Mouse (Mus musculus): ENCODE measurements around the gene Osbpl3. TPM values are rescaled to one million over a fixed set of nuclear protein-coding genes. Genes with fewer than 3 reads are reported as not detected.

Gene Osbpl3
- polyA plus RNA-seq, 1 experiment from 2014 or later: 6.2 TPM

GRCm38 (mm10) chr6:50418951-50419350 is 37.0 kb downstream of the Osbpl3 start:
- no peak overlapping the region for H3K4me2 ChIP-seq
- no peaks in the 10 kb centered on the region for H3K36me3 ChIP-seq (replicated peaks)
- H3K4me3 ChIP-seq: no peak overlapping the region
- WGBS: 72% methylated on average over 4 of the region's 4 CpGs
- H3K9ac ChIP-seq: no peak overlapping the region
- H3K4me1 ChIP-seq: no peaks in the 10 kb centered on the region
- no peaks in the 10 kb centered on the region for H3K27me3 ChIP-seq (replicated peaks)
- H3K27ac ChIP-seq: no peak overlapping the region
- ATAC-seq (replicated peaks): no peak
- no peaks in the 10 kb centered on the region for H3K9me3 ChIP-seq

DNA sequence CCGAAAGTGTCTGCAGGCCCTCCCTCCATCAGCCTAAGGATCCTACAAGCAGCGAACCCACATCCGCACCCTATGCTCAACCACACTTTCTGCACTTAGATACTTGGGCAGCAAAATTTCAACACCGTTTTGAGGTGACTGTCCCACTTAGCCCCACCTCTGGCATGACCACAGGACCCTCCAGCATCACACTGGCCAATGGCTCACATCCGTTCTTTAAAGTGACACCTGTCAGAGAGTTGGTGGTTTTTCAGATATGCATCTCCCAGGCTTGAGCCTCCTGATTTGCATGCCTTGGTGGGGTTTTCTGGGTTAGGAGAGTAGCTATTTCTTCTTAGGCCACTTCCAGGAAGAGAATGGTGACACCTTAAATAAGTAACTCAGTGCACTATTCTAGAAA is 39.1 kb downstream of the Osbpl3 start:
- no peak overlapping the region for H3K27ac ChIP-seq
- no peak overlapping the region for H3K4me2 ChIP-seq
- no peak overlapping the region for H3K9ac ChIP-seq
- no peaks in the 10 kb centered on the region for H3K36me3 ChIP-seq (replicated peaks)
- H3K4me1 ChIP-seq: 0 out of 2 replicates have a peak, but pooled peaks cover 6% of the 10 kb centered on the region
- H3K4me3 ChIP-seq: no peak overlapping the region
- no peaks in the 10 kb centered on the region for H3K27me3 ChIP-seq (replicated peaks)
- no peaks in the 10 kb centered on the region for H3K9me3 ChIP-seq
- no peak for ATAC-seq (replicated peaks)
- WGBS: 96% methylated on average over 5 of the region's 5 CpGs

- Histone ChIP-seq H3K27me3 (replicated peaks) (no peaks in the 10 kb centered on the region), H3K27ac (no peak overlapping the region), H3K4me3 (no peak overlapping the region), H3K9me3 (no peaks in the 10 kb centered on the region), H3K4me1 (0 out of 2 replicates have a peak, but pooled peaks cover 6% of the 10 kb centered on the region), H3K4me2 (no peak overlapping the region), H3K9ac (no peak overlapping the region), H3K36me3 (replicated peaks) (no peaks in the 10 kb centered on the region)
- 78% methylated on average over 6 of the region's 6 CpGs for WGBS
- no peak for ATAC-seq (replicated peaks)
These were observed 40.6 kb downstream of the Osbpl3 start for GRCm38 (mm10) chr6:50415431-50415830.

DNA sequence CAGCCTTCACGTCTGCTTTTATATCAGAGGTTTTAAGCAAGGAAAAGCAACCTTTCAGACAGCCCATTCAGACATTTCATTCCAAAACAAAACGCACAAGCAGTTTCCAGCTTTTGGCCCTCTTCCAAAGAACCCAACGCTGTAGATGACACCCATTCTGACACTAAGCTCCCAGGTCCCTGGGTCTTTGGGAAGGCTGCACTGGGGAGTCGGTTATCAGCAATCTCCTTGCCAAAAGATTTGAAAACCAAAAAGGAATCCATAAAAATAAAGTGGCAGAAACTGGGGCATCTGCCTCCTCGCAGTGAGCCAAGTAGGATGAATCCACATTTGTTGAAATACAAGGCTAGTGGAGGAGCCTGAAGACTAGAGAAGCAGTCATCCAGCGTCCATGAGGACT is 41.5 kb downstream of the Osbpl3 start:
- Histone ChIP-seq H3K4me2 (no peak overlapping the region), H3K27me3 (replicated peaks) (no peaks in the 10 kb centered on the region), H3K4me1 (0 out of 2 replicates have a peak, but pooled peaks cover 6% of the 10 kb centered on the region), H3K9me3 (no peaks in the 10 kb centered on the region), H3K9ac (no peak overlapping the region), H3K4me3 (no peak overlapping the region), H3K36me3 (replicated peaks) (no peaks in the 10 kb centered on the region), H3K27ac (no peak overlapping the region)
- ATAC-seq (replicated peaks): no peak
- WGBS: 54% methylated on average over 6 of the region's 6 CpGs

- no peak overlapping the region for H3K9ac ChIP-seq
- WGBS: 78% methylated on average over 1 of the region's 1 CpGs
- H3K9me3 ChIP-seq: no peaks in the 10 kb centered on the region
- H3K36me3 ChIP-seq (replicated peaks): no peaks in the 10 kb centered on the region
- H3K27me3 ChIP-seq (replicated peaks): no peaks in the 10 kb centered on the region
- H3K27ac ChIP-seq: no peak overlapping the region
- H3K4me1 ChIP-seq: 0 out of 2 replicates have a peak, but pooled peaks cover 6% of the 10 kb centered on the region
- no peak overlapping the region for H3K4me2 ChIP-seq
- no peak overlapping the region for H3K4me3 ChIP-seq
- ATAC-seq (replicated peaks): no peak
These were observed 42.6 kb downstream of the Osbpl3 start for GRCm38 (mm10) chr6:50413381-50413780.

- H3K9ac ChIP-seq: no peak overlapping the region
- ATAC-seq (replicated peaks): peak; percentile 70
- H3K4me1 ChIP-seq: peaks cover 6% of the 10 kb centered on the region; the same call in 1 of the 2 replicates
- H3K27ac ChIP-seq: 0 out of 2 replicates have a peak overlapping the region, but pooled peaks have one; percentile 17
- no peak overlapping the region for H3K4me2 ChIP-seq
- no peaks in the 10 kb centered on the region for H3K27me3 ChIP-seq (replicated peaks)
- H3K9me3 ChIP-seq: no peaks in the 10 kb centered on the region
- 17% methylated on average over 4 of the region's 4 CpGs for WGBS
- H3K36me3 ChIP-seq (replicated peaks): no peaks in the 10 kb centered on the region
- no peak overlapping the region for H3K4me3 ChIP-seq
These were observed 43.8 kb downstream of the Osbpl3 start for GRCm38 (mm10) chr6:50412174-50412573.

- ATAC-seq (replicated peaks): no peak
- WGBS: 54% methylated on average over 11 of the region's 11 CpGs
- Histone ChIP-seq H3K36me3 (replicated peaks) (no peaks in the 10 kb centered on the region), H3K4me3 (no peak overlapping the region), H3K4me2 (no peak overlapping the region), H3K9me3 (no peaks in the 10 kb centered on the region), H3K9ac (no peak overlapping the region), H3K27me3 (replicated peaks) (no peaks in the 10 kb centered on the region), H3K27ac (no peak overlapping the region), H3K4me1 (no peaks in the 10 kb centered on the region; the same call in 1 of the 2 replicates)
These were observed 51.3 kb downstream of the Osbpl3 start for GRCm38 (mm10) chr6:50404698-50405097.

DNA sequence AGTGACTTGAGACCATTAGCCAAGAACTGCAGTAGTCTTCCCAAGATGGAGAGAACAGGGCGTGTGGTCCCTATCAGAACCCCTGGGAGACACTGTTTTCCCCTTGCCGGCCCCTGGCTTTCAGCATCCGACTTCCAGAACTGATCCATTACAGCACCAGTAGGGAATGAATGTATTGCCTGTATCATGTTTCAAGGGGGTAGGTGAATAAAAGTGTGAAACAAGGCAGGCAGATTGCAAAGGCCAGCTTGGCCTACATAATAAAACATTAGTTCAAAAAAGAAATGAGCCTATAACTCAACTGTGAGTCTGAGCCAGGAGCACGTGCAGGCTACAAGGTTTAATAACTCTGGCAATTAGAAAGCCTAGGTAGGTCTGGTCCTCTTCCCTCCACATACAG is 52.5 kb downstream of the Osbpl3 start:
- Histone ChIP-seq H3K27ac (no peak overlapping the region), H3K9ac (no peak overlapping the region), H3K36me3 (replicated peaks) (no peaks in the 10 kb centered on the region), H3K4me3 (no peak overlapping the region), H3K9me3 (no peaks in the 10 kb centered on the region), H3K27me3 (replicated peaks) (no peaks in the 10 kb centered on the region), H3K4me2 (no peak overlapping the region), H3K4me1 (no peaks in the 10 kb centered on the region; the same call in 1 of the 2 replicates)
- 93% methylated on average over 4 of the region's 4 CpGs for WGBS
- no peak for ATAC-seq (replicated peaks)

DNA sequence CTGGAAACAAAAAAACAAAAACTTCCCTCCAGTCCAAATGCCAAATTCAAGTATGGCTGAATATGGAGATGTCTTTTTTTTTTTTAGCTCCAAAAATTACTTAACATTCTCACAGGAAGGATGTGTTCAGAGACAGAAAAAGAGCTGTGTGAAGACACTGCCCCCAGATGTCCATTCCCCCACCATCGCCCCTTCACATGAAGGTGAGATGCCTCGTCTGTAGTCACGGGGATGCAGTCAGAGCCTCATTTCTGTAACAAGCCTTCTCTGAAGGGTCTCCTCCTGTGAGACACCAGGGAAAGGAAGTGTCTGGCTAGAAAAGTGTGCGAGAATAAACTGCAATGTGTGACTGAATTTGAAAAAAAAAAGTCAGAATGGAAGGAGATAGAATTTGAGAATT is 53.1 kb downstream of the Osbpl3 start:
- Histone ChIP-seq H3K4me1 (no peaks in the 10 kb centered on the region; the same call in 1 of the 2 replicates), H3K4me2 (no peak overlapping the region), H3K9ac (no peak overlapping the region), H3K36me3 (replicated peaks) (no peaks in the 10 kb centered on the region), H3K9me3 (no peaks in the 10 kb centered on the region), H3K4me3 (no peak overlapping the region), H3K27ac (no peak overlapping the region), H3K27me3 (replicated peaks) (no peaks in the 10 kb centered on the region)
- WGBS: 90% methylated on average over 4 of the region's 4 CpGs
- ATAC-seq (replicated peaks): no peak

- no peak for ATAC-seq (replicated peaks)
- H3K9ac ChIP-seq: no peak overlapping the region
- no peak overlapping the region for H3K4me2 ChIP-seq
- H3K4me3 ChIP-seq: no peak overlapping the region
- H3K9me3 ChIP-seq: no peaks in the 10 kb centered on the region
- 81% methylated on average over 6 of the region's 6 CpGs for WGBS
- H3K27me3 ChIP-seq (replicated peaks): no peaks in the 10 kb centered on the region
- H3K4me1 ChIP-seq: no peaks in the 10 kb centered on the region
- no peak overlapping the region for H3K27ac ChIP-seq
- no peaks in the 10 kb centered on the region for H3K36me3 ChIP-seq (replicated peaks)
These were observed 55.8 kb downstream of the Osbpl3 start for GRCm38 (mm10) chr6:50400234-50400633.

DNA sequence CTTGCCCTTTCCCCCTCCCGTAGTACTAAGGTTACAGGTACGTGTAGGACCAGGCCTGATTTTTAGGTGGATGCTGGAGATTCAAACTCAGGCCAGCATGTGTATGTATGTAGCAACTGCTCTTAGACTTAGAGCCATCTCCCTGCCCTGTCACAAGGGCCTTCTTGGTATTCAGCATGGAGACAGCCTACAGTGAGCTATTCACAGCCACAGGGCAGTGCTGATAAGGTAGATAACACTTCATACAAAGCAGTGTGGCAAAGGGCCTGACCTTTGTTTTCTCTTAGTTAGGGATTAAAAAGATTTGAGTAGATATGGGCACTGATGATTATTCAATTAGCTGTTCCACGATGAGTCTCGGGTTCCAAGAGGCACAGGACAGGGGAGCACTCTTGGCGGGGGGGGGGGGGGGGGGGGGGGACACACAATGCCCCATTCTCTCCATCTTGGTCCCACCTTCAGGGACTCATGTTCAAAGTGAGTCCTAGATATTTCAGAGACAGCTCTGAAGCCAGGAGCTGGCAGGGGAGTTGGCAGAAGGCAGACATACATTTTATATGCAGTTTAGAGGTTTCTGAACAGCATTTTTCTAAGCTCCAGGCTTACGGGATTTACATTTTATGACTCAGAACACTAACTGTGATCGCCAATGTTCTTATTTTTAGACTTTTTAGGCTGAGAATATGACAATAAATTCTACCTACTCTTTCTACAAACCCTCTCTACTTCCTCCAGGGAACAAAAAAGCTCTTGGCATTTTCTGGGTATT is 56.4 kb downstream of the Osbpl3 start:
- no peak for ATAC-seq (replicated peaks)
- no peak overlapping the region for H3K4me2 ChIP-seq
- no peaks in the 10 kb centered on the region for H3K36me3 ChIP-seq (replicated peaks)
- no peaks in the 10 kb centered on the region for H3K4me1 ChIP-seq
- H3K9ac ChIP-seq: no peak overlapping the region
- no peak overlapping the region for H3K4me3 ChIP-seq
- H3K27me3 ChIP-seq (replicated peaks): no peaks in the 10 kb centered on the region
- H3K27ac ChIP-seq: no peak overlapping the region
- 56% methylated on average over 6 of the region's 7 CpGs for WGBS
- no peaks in the 10 kb centered on the region for H3K9me3 ChIP-seq

GRCm38 (mm10) chr6:50398324-50398723 is 57.7 kb downstream of the Osbpl3 start:
- Histone ChIP-seq H3K36me3 (replicated peaks) (no peaks in the 10 kb centered on the region), H3K4me2 (no peak overlapping the region), H3K27me3 (replicated peaks) (no peaks in the 10 kb centered on the region), H3K27ac (no peak overlapping the region), H3K4me1 (no peaks in the 10 kb centered on the region), H3K9me3 (no peaks in the 10 kb centered on the region), H3K9ac (no peak overlapping the region), H3K4me3 (no peak overlapping the region)
- 93% methylated on average over 6 of the region's 6 CpGs for WGBS
- ATAC-seq (replicated peaks): no peak

GRCm38 (mm10) chr6:50397116-50397515 is 58.9 kb downstream of the Osbpl3 start:
- H3K27ac ChIP-seq: no peak overlapping the region
- H3K9me3 ChIP-seq: no peaks in the 10 kb centered on the region
- no peak overlapping the region for H3K4me3 ChIP-seq
- H3K9ac ChIP-seq: no peak overlapping the region
- no peaks in the 10 kb centered on the region for H3K36me3 ChIP-seq (replicated peaks)
- H3K4me1 ChIP-seq: no peaks in the 10 kb centered on the region
- no peak overlapping the region for H3K4me2 ChIP-seq
- no peaks in the 10 kb centered on the region for H3K27me3 ChIP-seq (replicated peaks)
- no peak for ATAC-seq (replicated peaks)
- WGBS: 71% methylated on average over 5 of the region's 5 CpGs
